In genomic region chr8:90956390-90956789, GRCm38 (mm10) we compare ENCODE assay signal across 8 mouse cellular contexts.
DNase-seq lines count a peak whose midpoint lies in the region; ATAC-seq and TF ChIP-seq lines count a peak whose summit lies in the region.

No protein-coding gene starts in this region.

- no peaks in the 10 kb centered on the region for H3K27me3 ChIP-seq in erythroblast, embryonic 14.5 days (ENCODE audit: control insufficient read depth)
- H3K27me3 ChIP-seq in limb, embryonic 10.5 days (ENCODE audit: low read depth, poor library complexity, severe bottlenecking) = no peaks in the 10 kb centered on the region
- H3K27me3 ChIP-seq in neural tube, embryonic 15.5 days (replicated peaks) = no peaks in the 10 kb centered on the region

- H3K4me2 ChIP-seq in neural tube, embryonic 15.5 days = peak overlapping the region; percentile 77

- TF ChIP-seq CTCF in left cerebral cortex, adult 2 months (IDR thresholded peaks at IDR 0.05) = no peak

- no peak for DNase-seq in left cerebral cortex, adult 2 months (ENCODE audit: extremely low spot score in 1 of 2, low spot score in 2 of 2)
- no peak for DNase-seq in left cerebral cortex, adult 18-20 months (ENCODE audit: low spot score in 2 of 2)
- no peak for DNase-seq in limb, embryonic 10.5 days (ENCODE audit: low spot score)
- no peak for DNase-seq in natural killer cell, adult 2 months (ENCODE audit: low spot score in 2 of 2)
- DNase-seq in ovary, postnatal 36 days (ENCODE audit: low spot score) = no peak

- peaks cover 4% of the 10 kb centered on the region for H3K36me3 ChIP-seq in erythroblast, embryonic 14.5 days (ENCODE audit: control insufficient read depth)
- H3K36me3 ChIP-seq in limb, embryonic 10.5 days = peaks cover 14% of the 10 kb centered on the region; the same call in 1 of the 2 replicates
- no peaks in the 10 kb centered on the region for H3K36me3 ChIP-seq in neural tube, embryonic 15.5 days

- ATAC-seq in neural tube, embryonic 15.5 days (ENCODE audit: low FRiP score) = no peak
- no peak for ATAC-seq in megakaryocyte-erythroid progenitor cell, adult 5-6 weeks (replicated peaks; ENCODE audit: low FRiP score, low TSS enrichment, poor library complexity, severe bottlenecking)

- peak overlapping the region; percentile 99 for H3K27ac ChIP-seq in left cerebral cortex, adult 2 months
- H3K27ac ChIP-seq in limb, embryonic 10.5 days = peak overlapping the region; percentile 94
- H3K27ac ChIP-seq in neural tube, embryonic 15.5 days (replicated peaks) = peak overlapping the region; percentile 56; the same call in 1 of the 2 replicates

- H3K4me3 ChIP-seq in left cerebral cortex, adult 2 months = peak overlapping the region; percentile 59
- peak overlapping the region; percentile 66 for H3K4me3 ChIP-seq in erythroblast, embryonic 14.5 days (replicated peaks)
- H3K4me3 ChIP-seq in limb, embryonic 10.5 days = peak overlapping the region; percentile 57
- peak overlapping the region; percentile 45 for H3K4me3 ChIP-seq in neural tube, embryonic 15.5 days (replicated peaks)

- no peaks in the 10 kb centered on the region for H3K9me3 ChIP-seq in erythroblast, embryonic 14.5 days (ENCODE audit: control insufficient read depth, low read length)
- H3K9me3 ChIP-seq in limb, embryonic 10.5 days (replicated peaks) = no peaks in the 10 kb centered on the region
- no peaks in the 10 kb centered on the region for H3K9me3 ChIP-seq in neural tube, embryonic 15.5 days (replicated peaks)

- intact Hi-C loops in left cerebral cortex, adult 2 months (cut with DNase I) = no loop called here

- 90% methylated on average over 9 of the region's 9 CpGs for WGBS in limb, embryonic 10.5 days
- WGBS in neural tube, embryonic 15.5 days = 26% methylated on average over 9 of the region's 9 CpGs

- peak overlapping the region; percentile 53 for H3K9ac ChIP-seq in neural tube, embryonic 15.5 days (replicated peaks)

- peaks cover 19% of the 10 kb centered on the region for H3K4me1 ChIP-seq in erythroblast, embryonic 14.5 days (ENCODE audit: control insufficient read depth)
- H3K4me1 ChIP-seq in limb, embryonic 10.5 days = peaks cover 32% of the 10 kb centered on the region
- H3K4me1 ChIP-seq in neural tube, embryonic 15.5 days = peaks cover 38% of the 10 kb centered on the region
